Mouse (Mus musculus) layer of hippocampus, adult 8-10 months (tissue): ENCODE results near the gene Yy1. TPM values are rescaled to one million over a fixed set of nuclear protein-coding genes. Genes with fewer than 3 reads are reported as not detected.

Source experiments
- DNase-seq, 2 experiments: peaks; one replicate each; pipeline ENCODE4 v3.0.0; 2022; ENCODE audit warnings: low spot score in 2 of 2
- total RNA-seq, 4 experiments: library from RNA; stranded (reverse); gene quantifications; 2 replicates each; pipeline ENCODE4 v1.2.4; 2022

Gene Yy1
- total RNA-seq, 4 experiments from 2014 or later = 43.9 to 50.6 (median 48.8) TPM

GRCm38 (mm10) chr12:108768196-108768854 is 24.4 kb upstream of the Yy1 start:
- no peak for DNase-seq

- DNase-seq = no peak
These were observed 12.5 kb upstream of the Yy1 start for GRCm38 (mm10) chr12:108780108-108780877.

GRCm38 (mm10) chr12:108785161-108785560 is 7.6 kb upstream of the Yy1 start:
- DNase-seq = no peak

- DNase-seq = no peak
These were observed 5.4 kb upstream of the Yy1 start for GRCm38 (mm10) chr12:108787329-108787728.

- DNase-seq = peak; percentile 68 to 75
These were observed 624 bp upstream of the Yy1 start for GRCm38 (mm10) chr12:108792152-108792545.

GRCm38 (mm10) chr12:108793453-108793941 is 724 bp downstream of the Yy1 start:
- DNase-seq = peak; percentile 34 to 35

- DNase-seq = peak; percentile 52 to 68
These were observed 1.4 kb downstream of the Yy1 start for GRCm38 (mm10) chr12:108794078-108794711.

- DNase-seq = no peak
These were observed 2.3 kb downstream of the Yy1 start for GRCm38 (mm10) chr12:108794979-108795537.

- no peak for DNase-seq
These were observed 8.8 kb downstream of the Yy1 start for GRCm38 (mm10) chr12:108801613-108802012.

- DNase-seq = no peak
These were observed 11.6 kb downstream of the Yy1 start for GRCm38 (mm10) chr12:108804388-108804787.

- no peak for DNase-seq
These were observed 15.7 kb downstream of the Yy1 start for GRCm38 (mm10) chr12:108808465-108808864.

GRCm38 (mm10) chr12:108809771-108810170 is 17.0 kb downstream of the Yy1 start:
- DNase-seq = no peak

- DNase-seq = no peak
These were observed 17.5 kb downstream of the Yy1 start for GRCm38 (mm10) chr12:108810309-108810708.

- DNase-seq = no peak
These were observed 18.4 kb downstream of the Yy1 start for GRCm38 (mm10) chr12:108811133-108811532.

- no peak for DNase-seq
These were observed 19.7 kb downstream of the Yy1 start for GRCm38 (mm10) chr12:108812463-108812862.

GRCm38 (mm10) chr12:108814470-108814869 is 21.7 kb downstream of the Yy1 start:
- no peak for DNase-seq

- no peak for DNase-seq
These were observed 23.8 kb downstream of the Yy1 start for GRCm38 (mm10) chr12:108816569-108816968.

- DNase-seq = no peak
These were observed 27.7 kb downstream of the Yy1 start for GRCm38 (mm10) chr12:108820461-108820860.

GRCm38 (mm10) chr12:108823036-108823435 is 30.3 kb downstream of the Yy1 start:
- no peak for DNase-seq

- no peak for DNase-seq
These were observed 31.6 kb downstream of the Yy1 start for GRCm38 (mm10) chr12:108824225-108824874.

- DNase-seq = no peak
These were observed 32.9 kb downstream of the Yy1 start for GRCm38 (mm10) chr12:108825561-108826224.
